In the genomic region with DNA sequence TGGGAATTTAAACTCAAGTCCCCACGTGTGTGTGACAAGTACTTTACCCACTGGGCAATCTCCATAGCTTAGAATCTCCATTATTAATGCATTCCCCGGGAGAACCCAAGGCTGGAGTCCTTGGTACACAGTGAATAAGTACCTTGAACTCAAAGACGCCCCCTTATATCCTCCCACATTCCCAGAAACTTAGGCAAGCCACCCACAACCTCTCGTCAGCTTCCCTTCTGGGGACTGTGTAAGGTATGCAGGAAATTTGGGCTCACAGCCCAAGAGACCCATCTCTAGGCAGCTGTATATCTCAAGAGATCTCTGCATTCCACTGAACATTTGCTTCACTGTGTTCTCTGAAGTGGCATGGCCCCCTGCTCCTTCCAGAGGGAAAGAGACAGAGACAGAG, we compare ENCODE assay signal across 24 mouse cellular contexts.
DNase-seq lines count a peak whose midpoint lies in the region; ATAC-seq lines count a peak whose summit lies in the region.
"Had no signal": no experiment of that assay in that cellular context is flagged by ENCODE, and none has a peak within 500 bp of the region (broad histone marks: within the 10 kb centered on the region; RNA-seq: fewer than 3 reads in every experiment).

No protein-coding gene starts in this region.

- ATAC-seq in frontal cortex, adult (ENCODE audit: low TSS enrichment) = peak; percentile 27; the same call in 1 of the 2 replicates
- peak; percentile 21; the same call in 1 of the 2 replicates for ATAC-seq in lung, embryonic 15.5 days (ENCODE audit: borderline replicate concordance, extremely low read depth, low FRiP score, low TSS enrichment)
- ATAC-seq in midbrain, embryonic 15.5 days (replicated peaks) = no peak
- ATAC-seq: forebrain, embryonic 14.5 days; forebrain, postnatal 0 days; hindbrain, embryonic 16.5 days had no signal

- H3K9ac ChIP-seq in lung, embryonic 15.5 days = no peak overlapping the region
- H3K9ac ChIP-seq in midbrain, embryonic 15.5 days = no peak overlapping the region
- H3K9ac ChIP-seq: embryonic facial prominence, embryonic 12.5 days; embryonic facial prominence, embryonic 15.5 days; forebrain, postnatal 0 days; heart, embryonic 13.5 days had no signal

- no peak for DNase-seq in frontal cortex, adult 2 months (ENCODE audit: extremely low spot score in 1 of 2, low spot score in 1 of 2)
- DNase-seq in lung, postnatal 36 days = no peak
- no peak for DNase-seq in midbrain, embryonic 10.5 days (ENCODE audit: low spot score)
- DNase-seq: adrenal gland, adult 2 months; adrenal gland, postnatal 14 days; cerebellum, adult 11 months; cerebellum, adult 2 months; cerebellum, adult 9-11 months; cerebellum, postnatal 25 days; forebrain, postnatal 0 days; gastrocnemius, postnatal 10 days; gastrocnemius, postnatal 36 days; heart, adult 2 months; heart, postnatal 14 days; heart, postnatal 4 days had no signal

- H3K9me3 ChIP-seq in lung, embryonic 15.5 days = no peaks in the 10 kb centered on the region
- H3K9me3 ChIP-seq in midbrain, embryonic 10.5 days (replicated peaks) = peaks cover 7% of the 10 kb centered on the region; the same call in 1 of the 2 replicates
- H3K9me3 ChIP-seq in midbrain, embryonic 15.5 days = no peaks in the 10 kb centered on the region
- H3K9me3 ChIP-seq: embryonic facial prominence, embryonic 12.5 days; embryonic facial prominence, embryonic 15.5 days; heart, embryonic 10.5 days; heart, embryonic 13.5 days had no signal

- no peak overlapping the region for H3K4me2 ChIP-seq in lung, embryonic 15.5 days
- H3K4me2 ChIP-seq in midbrain, embryonic 15.5 days = no peak overlapping the region
- H3K4me2 ChIP-seq: embryonic facial prominence, embryonic 12.5 days; embryonic facial prominence, embryonic 15.5 days; heart, embryonic 13.5 days had no signal

- H3K27me3 ChIP-seq in lung, embryonic 15.5 days = no peaks in the 10 kb centered on the region
- no peaks in the 10 kb centered on the region; the same call in 1 of the 2 replicates for H3K27me3 ChIP-seq in midbrain, embryonic 10.5 days (ENCODE audit: low read depth, poor library complexity, severe bottlenecking)
- H3K27me3 ChIP-seq in midbrain, embryonic 15.5 days (replicated peaks) = no peaks in the 10 kb centered on the region
- H3K27me3 ChIP-seq: embryonic facial prominence, embryonic 12.5 days; embryonic facial prominence, embryonic 15.5 days had no signal

- H3K4me3 ChIP-seq in lung, embryonic 15.5 days = no peak overlapping the region
- no peak overlapping the region for H3K4me3 ChIP-seq in midbrain, embryonic 10.5 days
- no peak overlapping the region for H3K4me3 ChIP-seq in midbrain, embryonic 15.5 days
- H3K4me3 ChIP-seq: embryonic facial prominence, embryonic 12.5 days; embryonic facial prominence, embryonic 15.5 days; heart, adult 2 months; heart, embryonic 10.5 days; heart, embryonic 13.5 days had no signal

- peak overlapping the region; percentile 39; the same call in 1 of the 2 replicates for H3K27ac ChIP-seq in lung, embryonic 15.5 days
- H3K27ac ChIP-seq in midbrain, embryonic 10.5 days (replicated peaks) = peak overlapping the region; percentile 38; the same call in 1 of the 2 replicates
- H3K27ac ChIP-seq in midbrain, embryonic 15.5 days = no peak overlapping the region
- H3K27ac ChIP-seq: embryonic facial prominence, embryonic 12.5 days; embryonic facial prominence, embryonic 15.5 days; heart, adult 2 months; heart, embryonic 10.5 days; heart, embryonic 13.5 days had no signal

- H3K36me3 ChIP-seq in lung, embryonic 15.5 days = no peaks in the 10 kb centered on the region
- H3K36me3 ChIP-seq in midbrain, embryonic 10.5 days = 0 out of 2 replicates have a peak, but pooled peaks cover 2% of the 10 kb centered on the region
- H3K36me3 ChIP-seq in midbrain, embryonic 15.5 days (replicated peaks) = no peaks in the 10 kb centered on the region
- H3K36me3 ChIP-seq: embryonic facial prominence, embryonic 12.5 days; embryonic facial prominence, embryonic 15.5 days; heart, embryonic 10.5 days; heart, embryonic 13.5 days had no signal

- H3K4me1 ChIP-seq in lung, embryonic 15.5 days = peaks cover 1% of the 10 kb centered on the region; the same call in 1 of the 2 replicates
- peaks cover 19% of the 10 kb centered on the region for H3K4me1 ChIP-seq in midbrain, embryonic 10.5 days
- H3K4me1 ChIP-seq in midbrain, embryonic 15.5 days = peaks cover 10% of the 10 kb centered on the region; the same call in 1 of the 2 replicates
- H3K4me1 ChIP-seq: embryonic facial prominence, embryonic 15.5 days had no signal

- 48% methylated on average over 4 of the region's 4 CpGs for WGBS in lung, embryonic 15.5 days
- WGBS in midbrain, embryonic 10.5 days = 86% methylated on average over 4 of the region's 4 CpGs
- WGBS in midbrain, embryonic 15.5 days = 85% methylated on average over 4 of the region's 4 CpGs
